Mouse (Mus musculus): ENCODE measurements around the gene Sf1. TPM values are rescaled to one million over a fixed set of nuclear protein-coding genes. Genes with fewer than 3 reads are reported as not detected.

Gene Sf1
- polyA plus RNA-seq, 1 experiment from 2014 or later = 86.9 TPM

GRCm38 (mm10) chr19:6385821-6386220 is 22.3 kb downstream of the Sf1 start:
- 66% methylated on average over 7 of the region's 7 CpGs for WGBS
- peak overlapping the region; percentile 89 to 94 for H3K27ac ChIP-seq (replicated peaks in 1 of 2; ENCODE audit: control insufficient read depth in 1 of 2, insufficient read depth in 1 of 2, low read depth in 2 of 2, low read length in 2 of 2)
- ATAC-seq (ENCODE audit: insufficient number of reproducible peaks, insufficient read depth, low FRiP score, low read depth) = no peak

GRCm38 (mm10) chr19:6386234-6386633 is 22.7 kb downstream of the Sf1 start:
- H3K4me1 ChIP-seq (ENCODE audit: control insufficient read depth in 2 of 2, insufficient read depth in 2 of 2, low read length in 2 of 2) = peaks cover 30 to 52% of the 10 kb centered on the region in 2 experiments
- H3K9me3 ChIP-seq (ENCODE audit: control insufficient read depth, low read length) = no peaks in the 10 kb centered on the region
- peaks cover 51% of the 10 kb centered on the region for H3K36me3 ChIP-seq (ENCODE audit: control insufficient read depth, insufficient read depth, low read length)
- H3K27ac ChIP-seq (replicated peaks in 1 of 2; ENCODE audit: control insufficient read depth in 1 of 2, insufficient read depth in 1 of 2, low read depth in 2 of 2, low read length in 2 of 2) = peak overlapping the region in 1 of 2 experiments; percentile 94; a peak in 1 of 4 replicates
- H3K9ac ChIP-seq (ENCODE audit: low read length) = peak overlapping the region; percentile 80
- WGBS = 62% methylated on average over 9 of the region's 9 CpGs
- H3K4me3 ChIP-seq (ENCODE audit: control insufficient read depth in 1 of 2, insufficient read depth in 1 of 2, low read depth in 1 of 2, low read length in 2 of 2) = peak overlapping the region; percentile 48 to 49; a peak in 2 of 4 replicates
- H3K4me2 ChIP-seq (ENCODE audit: low read length) = peak overlapping the region; percentile 83
- ATAC-seq (ENCODE audit: insufficient number of reproducible peaks, insufficient read depth, low FRiP score, low read depth) = no peak
- H3K27me3 ChIP-seq (ENCODE audit: control insufficient read depth, insufficient read depth, low read length) = no peaks in the 10 kb centered on the region

More at GRCm38 (mm10) chr19:6385821-6386220, 22.3 kb downstream of the Sf1 start:
- Histone ChIP-seq H3K4me1 (ENCODE audit: control insufficient read depth in 2 of 2, insufficient read depth in 2 of 2, low read length in 2 of 2) (peaks cover 30 to 52% of the 10 kb centered on the region in 2 experiments), H3K4me2 (ENCODE audit: low read length) (peak overlapping the region; percentile 83), H3K9me3 (ENCODE audit: control insufficient read depth, low read length) (no peaks in the 10 kb centered on the region), H3K27me3 (ENCODE audit: control insufficient read depth, insufficient read depth, low read length) (no peaks in the 10 kb centered on the region), H3K36me3 (ENCODE audit: control insufficient read depth, insufficient read depth, low read length) (peaks cover 47% of the 10 kb centered on the region), H3K4me3 (ENCODE audit: control insufficient read depth in 1 of 2, insufficient read depth in 1 of 2, low read depth in 1 of 2, low read length in 2 of 2) (peak overlapping the region; percentile 48 to 49), H3K9ac (ENCODE audit: low read length) (peak overlapping the region; percentile 80)

DNA sequence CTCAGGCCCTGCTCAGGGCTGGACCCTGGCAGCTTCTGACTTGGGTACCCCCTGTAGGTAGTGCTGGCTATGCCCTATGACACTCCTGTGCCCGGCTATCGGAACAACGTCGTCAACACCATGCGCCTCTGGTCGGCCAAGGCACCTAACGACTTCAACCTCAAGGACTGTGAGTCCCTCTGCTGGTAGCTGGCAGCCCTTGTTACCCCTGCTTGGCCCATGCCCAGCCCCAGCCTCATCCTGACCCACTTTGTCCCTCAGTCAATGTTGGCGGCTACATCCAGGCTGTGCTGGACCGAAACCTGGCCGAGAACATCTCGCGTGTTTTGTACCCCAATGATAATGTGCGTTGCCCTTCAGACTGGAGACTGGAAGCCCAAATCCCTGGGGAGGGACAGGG is 24.5 kb downstream of the Sf1 start:
- no peak overlapping the region for H3K27ac ChIP-seq (replicated peaks in 1 of 2; ENCODE audit: control insufficient read depth in 1 of 2, insufficient read depth in 1 of 2, low read depth in 2 of 2, low read length in 2 of 2)
- no peak for ATAC-seq (ENCODE audit: insufficient number of reproducible peaks, insufficient read depth, low FRiP score, low read depth)
- no peak overlapping the region for H3K4me3 ChIP-seq (ENCODE audit: control insufficient read depth in 1 of 2, insufficient read depth in 1 of 2, low read depth in 1 of 2, low read length in 2 of 2)
- H3K4me1 ChIP-seq (ENCODE audit: control insufficient read depth in 2 of 2, insufficient read depth in 2 of 2, low read length in 2 of 2) = peaks cover 26 to 44% of the 10 kb centered on the region in 2 experiments
- 72% methylated on average over 13 of the region's 13 CpGs for WGBS
- H3K27me3 ChIP-seq (ENCODE audit: control insufficient read depth, insufficient read depth, low read length) = no peaks in the 10 kb centered on the region
- H3K9ac ChIP-seq (ENCODE audit: low read length) = no peak overlapping the region
- no peaks in the 10 kb centered on the region for H3K9me3 ChIP-seq (ENCODE audit: control insufficient read depth, low read length)
- H3K4me2 ChIP-seq (ENCODE audit: low read length) = no peak overlapping the region
- peaks cover 68% of the 10 kb centered on the region for H3K36me3 ChIP-seq (ENCODE audit: control insufficient read depth, insufficient read depth, low read length)

GRCm38 (mm10) chr19:6389803-6390202 is 26.3 kb downstream of the Sf1 start:
- H3K36me3 ChIP-seq (ENCODE audit: control insufficient read depth, insufficient read depth, low read length) = peaks cover 85% of the 10 kb centered on the region
- WGBS = 35% methylated on average over 16 of the region's 16 CpGs
- no peak overlapping the region; the same call in 1 of the 2 replicates for H3K9ac ChIP-seq (ENCODE audit: low read length)
- H3K27me3 ChIP-seq (ENCODE audit: control insufficient read depth, insufficient read depth, low read length) = no peaks in the 10 kb centered on the region
- no peaks in the 10 kb centered on the region for H3K9me3 ChIP-seq (ENCODE audit: control insufficient read depth, low read length)
- no peak overlapping the region for H3K4me3 ChIP-seq (ENCODE audit: control insufficient read depth in 1 of 2, insufficient read depth in 1 of 2, low read depth in 1 of 2, low read length in 2 of 2)
- peaks cover 11 to 27% of the 10 kb centered on the region in 2 experiments; a peak in 3 of 4 replicates for H3K4me1 ChIP-seq (ENCODE audit: control insufficient read depth in 2 of 2, insufficient read depth in 2 of 2, low read length in 2 of 2)
- H3K4me2 ChIP-seq (ENCODE audit: low read length) = peak overlapping the region; percentile 38
- no peak overlapping the region for H3K27ac ChIP-seq (replicated peaks in 1 of 2; ENCODE audit: control insufficient read depth in 1 of 2, insufficient read depth in 1 of 2, low read depth in 2 of 2, low read length in 2 of 2)
- ATAC-seq (ENCODE audit: insufficient number of reproducible peaks, insufficient read depth, low FRiP score, low read depth) = no peak

DNA sequence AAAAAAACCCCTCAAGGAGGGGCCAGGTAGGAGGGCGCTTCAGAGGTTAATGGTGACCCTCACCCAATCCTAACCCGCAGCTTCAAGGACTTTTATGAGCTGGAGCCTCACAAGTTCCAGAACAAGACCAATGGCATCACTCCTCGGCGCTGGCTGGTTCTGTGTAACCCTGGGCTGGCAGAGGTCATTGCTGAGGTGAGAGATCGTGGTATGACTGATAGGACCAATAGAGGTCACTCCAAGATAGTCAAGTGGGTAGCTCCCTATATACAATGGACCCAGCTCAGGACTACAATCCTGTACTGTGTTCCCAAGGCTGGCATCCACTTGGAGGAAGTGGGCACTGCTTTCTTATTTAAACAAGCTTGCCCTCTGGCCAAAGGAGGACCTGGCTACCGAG is 26.8 kb downstream of the Sf1 start:
- Histone ChIP-seq H3K4me3 (ENCODE audit: control insufficient read depth in 1 of 2, insufficient read depth in 1 of 2, low read depth in 1 of 2, low read length in 2 of 2) (no peak overlapping the region), H3K4me1 (ENCODE audit: control insufficient read depth in 2 of 2, insufficient read depth in 2 of 2, low read length in 2 of 2) (peaks cover 11 to 23% of the 10 kb centered on the region in 2 experiments; a peak in 3 of 4 replicates), H3K36me3 (ENCODE audit: control insufficient read depth, insufficient read depth, low read length) (peaks cover 85% of the 10 kb centered on the region), H3K27ac (replicated peaks in 1 of 2; ENCODE audit: control insufficient read depth in 1 of 2, insufficient read depth in 1 of 2, low read depth in 2 of 2, low read length in 2 of 2) (no peak overlapping the region), H3K27me3 (ENCODE audit: control insufficient read depth, insufficient read depth, low read length) (no peaks in the 10 kb centered on the region), H3K9ac (ENCODE audit: low read length) (no peak overlapping the region), H3K4me2 (ENCODE audit: low read length) (no peak overlapping the region), H3K9me3 (ENCODE audit: control insufficient read depth, low read length) (no peaks in the 10 kb centered on the region)
- WGBS = 65% methylated on average over 6 of the region's 6 CpGs
- ATAC-seq (ENCODE audit: insufficient number of reproducible peaks, insufficient read depth, low FRiP score, low read depth) = no peak

DNA sequence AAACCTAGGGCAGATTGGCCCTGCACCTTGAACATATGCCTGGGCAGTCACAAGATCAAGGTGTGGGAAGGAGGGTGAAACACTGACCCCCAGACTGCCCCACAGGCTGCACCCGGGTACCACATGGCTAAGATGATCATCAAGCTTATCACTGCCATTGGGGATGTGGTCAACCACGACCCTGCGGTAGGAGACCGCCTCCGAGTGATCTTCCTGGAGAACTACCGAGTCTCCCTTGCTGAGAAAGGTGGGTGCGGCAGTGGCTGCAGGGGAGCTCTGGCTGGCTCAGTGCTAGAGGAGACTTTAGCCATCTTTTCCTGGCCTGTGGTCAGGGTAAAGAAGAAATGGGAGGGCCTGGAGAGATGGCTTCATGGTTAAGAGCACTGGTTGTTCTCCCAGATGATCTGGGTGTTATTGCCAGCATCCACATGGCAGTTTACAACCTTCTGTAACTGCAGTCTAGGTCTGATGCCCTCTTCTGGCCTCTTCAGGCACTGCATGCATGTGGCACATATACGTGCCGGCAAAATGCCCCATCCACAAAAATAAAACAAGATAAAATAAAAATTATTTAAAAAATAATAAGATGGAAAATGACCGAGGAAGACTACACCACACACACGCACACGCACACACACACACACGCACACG is 29.4 kb downstream of the Sf1 start:
- WGBS = 89% methylated on average over 14 of the region's 14 CpGs
- ATAC-seq (ENCODE audit: insufficient number of reproducible peaks, insufficient read depth, low FRiP score, low read depth) = no peak
- Histone ChIP-seq H3K4me3 (ENCODE audit: control insufficient read depth in 1 of 2, insufficient read depth in 1 of 2, low read depth in 1 of 2, low read length in 2 of 2) (no peak overlapping the region), H3K4me1 (ENCODE audit: control insufficient read depth in 2 of 2, insufficient read depth in 2 of 2, low read length in 2 of 2) (0 out of 4 replicates have a peak, but pooled peaks cover 0 to 8% of the 10 kb centered on the region in 2 experiments), H3K36me3 (ENCODE audit: control insufficient read depth, insufficient read depth, low read length) (peaks cover 84% of the 10 kb centered on the region), H3K9me3 (ENCODE audit: control insufficient read depth, low read length) (no peaks in the 10 kb centered on the region), H3K4me2 (ENCODE audit: low read length) (no peak overlapping the region), H3K27ac (replicated peaks in 1 of 2; ENCODE audit: control insufficient read depth in 1 of 2, insufficient read depth in 1 of 2, low read depth in 2 of 2, low read length in 2 of 2) (no peak overlapping the region), H3K9ac (ENCODE audit: low read length) (no peak overlapping the region), H3K27me3 (ENCODE audit: control insufficient read depth, insufficient read depth, low read length) (no peaks in the 10 kb centered on the region)

- Histone ChIP-seq H3K36me3 (ENCODE audit: control insufficient read depth, insufficient read depth, low read length) (peaks cover 82% of the 10 kb centered on the region), H3K4me1 (ENCODE audit: control insufficient read depth in 2 of 2, insufficient read depth in 2 of 2, low read length in 2 of 2) (peaks cover under 1 to 12% of the 10 kb centered on the region in 2 experiments; a peak in 3 of 4 replicates), H3K4me2 (ENCODE audit: low read length) (no peak overlapping the region), H3K9me3 (ENCODE audit: control insufficient read depth, low read length) (no peaks in the 10 kb centered on the region), H3K27ac (replicated peaks in 1 of 2; ENCODE audit: control insufficient read depth in 1 of 2, insufficient read depth in 1 of 2, low read depth in 2 of 2, low read length in 2 of 2) (no peak overlapping the region), H3K9ac (ENCODE audit: low read length) (no peak overlapping the region), H3K4me3 (ENCODE audit: control insufficient read depth in 1 of 2, insufficient read depth in 1 of 2, low read depth in 1 of 2, low read length in 2 of 2) (no peak overlapping the region), H3K27me3 (ENCODE audit: control insufficient read depth, insufficient read depth, low read length) (no peaks in the 10 kb centered on the region)
- ATAC-seq (ENCODE audit: insufficient number of reproducible peaks, insufficient read depth, low FRiP score, low read depth) = no peak
- WGBS = 87% methylated on average over 16 of the region's 16 CpGs
These were observed 30.1 kb downstream of the Sf1 start for GRCm38 (mm10) chr19:6393637-6394036.

All from heart, embryonic 14.5 days (tissue).